Mouse (Mus musculus): Measurements from ENCODE around the gene Hoxc10.

Hoxc10 gene

DNA sequence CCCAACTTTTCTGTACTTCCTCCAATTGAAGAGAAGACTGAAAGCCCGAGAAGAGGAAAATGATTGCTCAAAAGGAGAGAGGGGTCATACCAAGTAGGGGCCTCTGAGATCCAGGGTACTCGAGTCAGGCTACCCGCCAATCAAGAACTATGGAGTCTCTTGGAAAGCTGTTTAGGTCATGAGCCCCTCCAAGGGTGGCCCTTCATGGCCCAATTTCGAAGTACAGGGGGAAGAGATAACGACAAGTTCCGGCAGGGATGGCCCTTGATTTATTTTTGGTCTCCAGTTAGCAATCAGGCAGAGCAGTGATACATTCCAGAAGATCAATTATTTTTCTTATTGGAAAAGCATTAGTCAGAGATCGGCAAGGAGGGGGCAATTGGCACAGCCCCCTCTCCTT lies 25.2 kb downstream of the Hoxc10 start:
- DNase-seq: no peak

DNA sequence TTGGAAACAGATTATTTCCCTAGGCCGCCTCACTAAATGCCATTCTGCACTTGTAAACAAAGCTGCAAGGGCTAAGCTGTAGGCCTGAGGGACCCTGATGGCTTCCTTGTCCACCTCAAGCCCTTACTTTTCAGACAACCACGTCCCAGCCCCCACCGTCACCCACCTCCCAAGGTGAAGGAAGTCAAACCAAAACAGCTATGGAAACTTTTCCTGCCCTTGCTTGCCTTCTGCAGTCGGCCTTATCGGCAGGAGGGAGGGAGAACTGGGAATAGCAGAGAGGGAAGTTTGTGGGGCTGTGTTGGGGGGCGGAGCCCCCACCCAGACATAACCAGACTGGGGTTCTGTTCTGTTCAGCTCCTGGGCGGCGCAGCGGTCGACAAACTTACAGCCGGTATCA lies 25.6 kb downstream of the Hoxc10 start:
- no peak for DNase-seq

DNA sequence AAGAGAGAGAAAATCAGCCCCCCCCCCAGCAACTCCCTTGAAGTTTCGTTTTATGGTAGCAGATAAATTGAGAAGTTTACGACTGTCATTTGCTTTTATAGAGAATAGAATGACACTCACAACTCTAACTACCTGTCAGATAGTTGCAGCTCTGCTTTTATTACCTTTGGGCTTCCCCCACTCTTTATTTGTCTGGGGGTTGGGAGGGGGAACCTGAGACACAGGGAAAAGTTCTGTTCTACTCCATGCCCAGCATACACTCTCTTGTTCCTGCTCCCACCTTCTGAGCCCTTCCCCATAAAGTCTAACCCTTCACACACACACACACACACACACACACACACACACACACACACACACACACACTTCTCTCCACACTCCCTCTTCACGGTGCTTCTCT lies 26.3 kb downstream of the Hoxc10 start:
- DNase-seq: no peak

DNA sequence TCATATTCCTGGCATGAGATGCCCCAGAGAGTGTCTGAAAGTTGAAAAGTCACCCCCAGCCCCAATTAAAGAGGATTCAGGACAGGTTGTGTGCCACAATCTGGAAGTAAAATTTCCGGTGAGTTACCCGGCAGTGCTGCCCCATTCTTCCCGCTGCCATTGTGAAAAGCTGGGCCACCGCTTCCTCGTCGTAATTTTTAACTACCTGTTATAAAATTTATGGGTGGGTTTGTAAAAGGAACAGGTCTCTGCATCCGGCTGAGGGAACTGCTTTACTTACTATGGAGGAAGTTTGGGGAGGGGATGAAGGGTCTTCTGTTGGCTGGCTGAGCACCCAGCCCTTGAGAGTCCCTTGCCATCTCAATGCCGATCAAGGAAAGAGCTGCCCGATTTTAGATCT lies 30.0 kb downstream of the Hoxc10 start:
- DNase-seq: no peak

DNA sequence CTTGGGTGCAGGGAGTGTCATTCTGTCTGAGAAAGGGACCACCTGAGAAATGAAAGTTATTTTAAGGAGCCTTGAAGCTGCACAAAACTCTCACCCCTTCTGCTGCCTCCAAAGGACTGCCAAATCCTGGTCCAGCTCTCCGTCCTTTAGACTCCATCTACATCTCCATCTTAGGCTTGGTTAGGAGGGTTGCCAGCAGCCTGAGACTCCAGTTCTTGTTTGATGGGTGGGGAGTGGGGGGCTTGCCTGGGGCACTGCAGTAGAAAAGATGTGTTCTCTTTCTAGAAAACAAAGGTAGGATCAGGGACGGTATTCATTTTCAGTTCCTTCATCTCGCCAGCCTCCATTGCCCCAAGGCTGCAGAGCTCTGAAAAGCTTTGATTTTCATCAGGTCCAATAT lies 30.8 kb downstream of the Hoxc10 start:
- DNase-seq: no peak

DNA sequence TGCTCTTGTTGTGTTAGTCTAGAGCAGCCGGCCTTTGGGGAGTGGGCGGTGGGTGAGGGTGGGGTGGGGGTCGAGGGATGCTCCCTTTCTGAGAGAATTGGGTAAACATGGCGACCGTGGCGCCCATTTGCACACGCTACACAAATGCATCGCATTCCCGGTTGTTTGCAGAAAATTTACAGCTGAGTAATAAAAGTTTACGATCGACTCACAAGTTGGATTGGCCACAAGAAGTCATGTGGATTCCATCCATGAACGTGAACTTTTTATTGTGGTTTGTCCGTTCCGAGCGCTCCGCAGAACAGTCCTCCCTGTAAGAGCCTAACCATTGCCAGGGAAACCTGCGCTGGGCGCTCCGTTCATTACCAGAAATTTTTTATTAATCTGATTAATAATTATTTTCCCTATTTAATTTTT lies 31.4 kb downstream of the Hoxc10 start, which contains the start of gene Hoxc6:
Hoxc6 (plus strand) TSS at position 319 of the 417 bp plus-strand sequence.
- no peak for DNase-seq

DNA sequence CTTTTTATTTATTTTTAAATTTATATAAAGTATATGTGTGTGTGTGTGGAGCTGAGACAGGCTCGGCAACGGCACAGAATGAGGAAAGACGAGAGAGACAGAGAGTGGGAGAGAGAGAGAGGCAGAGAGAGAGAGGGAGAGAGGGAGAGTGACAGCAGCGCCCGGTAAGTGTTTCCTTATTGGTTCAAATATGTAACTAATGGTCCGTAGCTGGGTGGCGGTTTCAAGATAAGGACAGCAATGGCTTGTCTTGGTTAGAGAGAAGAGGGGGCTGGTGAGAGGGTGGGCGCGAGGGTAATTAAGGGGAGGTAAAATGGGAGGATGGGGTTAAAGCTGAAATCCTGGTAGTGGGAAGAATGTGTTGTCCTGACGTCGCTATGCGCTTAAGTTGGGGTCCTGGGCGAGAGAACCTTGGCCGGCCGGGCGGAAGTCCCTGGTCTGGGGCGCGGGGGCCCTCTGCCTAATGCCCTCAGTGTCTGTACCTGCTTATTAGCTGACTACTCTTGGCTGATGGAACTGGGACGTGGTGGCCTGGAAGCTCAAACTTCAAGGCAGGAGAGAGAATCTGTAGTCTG lies 32.1 kb downstream of the Hoxc10 start:
- no peak for DNase-seq

DNA sequence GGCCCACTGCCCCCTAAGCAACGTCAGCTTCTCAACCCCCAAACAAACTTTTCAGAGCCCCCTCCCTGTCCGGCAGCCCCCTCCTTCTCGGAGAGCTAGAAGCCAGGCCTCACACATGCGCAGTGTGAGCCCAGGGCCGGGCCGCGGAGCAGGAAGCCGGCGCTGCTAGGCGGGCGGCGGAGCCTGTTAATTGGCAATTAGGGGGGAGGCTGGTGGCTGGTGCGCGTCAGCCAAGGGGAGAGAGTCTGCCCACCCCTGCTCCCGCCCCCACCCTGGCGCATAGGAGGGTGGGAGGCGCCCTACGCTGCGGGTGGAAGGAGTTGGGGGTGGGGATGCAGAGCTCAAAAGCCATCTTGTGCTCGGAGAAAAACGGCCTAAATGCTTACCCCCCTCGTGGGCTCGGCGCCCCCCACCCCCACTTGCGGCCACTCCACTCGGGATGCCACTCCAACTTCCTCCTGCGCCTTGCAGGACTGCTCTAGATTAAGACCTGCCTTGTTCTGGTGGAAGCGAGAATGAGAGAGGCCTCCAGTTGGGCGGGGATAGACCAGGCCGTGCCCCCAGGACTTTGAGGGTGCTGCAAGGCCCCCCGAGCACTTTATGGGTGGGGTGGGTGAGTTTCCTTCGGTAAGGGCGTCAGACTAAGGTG lies 32.7 kb downstream of the Hoxc10 start:
- peak; percentile 57 to 65 for DNase-seq

DNA sequence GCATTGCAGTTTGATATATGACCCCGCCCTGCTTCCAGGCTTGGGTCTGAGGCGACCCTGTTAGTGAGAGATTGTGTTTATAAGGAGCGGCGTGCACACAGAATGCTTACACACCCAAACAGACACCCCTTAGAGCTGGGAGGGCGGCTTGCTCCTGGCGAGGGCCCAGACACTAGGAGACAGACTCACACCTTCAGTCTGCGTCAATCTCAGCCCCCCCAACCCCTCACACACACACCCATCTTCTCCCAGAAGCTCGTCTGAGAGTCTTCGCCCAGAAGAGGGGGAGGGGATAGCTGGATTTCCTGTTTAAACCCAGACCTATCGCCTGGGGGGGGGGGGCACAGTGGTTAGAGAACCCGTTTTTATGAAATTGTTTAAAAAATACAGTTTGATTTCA lies 33.4 kb downstream of the Hoxc10 start:
- no peak for DNase-seq

DNA sequence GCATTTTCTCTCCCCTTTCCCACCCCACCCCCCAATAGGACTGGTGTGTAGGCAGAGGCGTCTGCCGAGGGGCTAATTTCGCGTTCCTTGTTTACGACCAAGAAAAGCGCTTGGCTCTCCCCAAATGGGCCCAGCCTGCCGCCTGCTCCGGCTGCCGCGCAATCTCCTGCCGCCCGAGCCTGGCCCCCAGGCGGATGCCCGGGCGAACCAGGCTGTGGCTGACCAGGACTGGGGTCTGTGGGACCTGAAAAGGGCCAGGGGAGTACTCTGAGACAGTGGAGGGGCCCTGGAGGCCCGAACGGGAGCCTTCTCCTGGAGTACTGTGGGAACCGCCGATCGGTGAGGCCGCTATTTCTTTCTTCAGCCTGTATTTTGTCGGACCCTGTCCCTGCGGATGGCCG lies 33.9 kb downstream of the Hoxc10 start:
- no peak for DNase-seq

DNA sequence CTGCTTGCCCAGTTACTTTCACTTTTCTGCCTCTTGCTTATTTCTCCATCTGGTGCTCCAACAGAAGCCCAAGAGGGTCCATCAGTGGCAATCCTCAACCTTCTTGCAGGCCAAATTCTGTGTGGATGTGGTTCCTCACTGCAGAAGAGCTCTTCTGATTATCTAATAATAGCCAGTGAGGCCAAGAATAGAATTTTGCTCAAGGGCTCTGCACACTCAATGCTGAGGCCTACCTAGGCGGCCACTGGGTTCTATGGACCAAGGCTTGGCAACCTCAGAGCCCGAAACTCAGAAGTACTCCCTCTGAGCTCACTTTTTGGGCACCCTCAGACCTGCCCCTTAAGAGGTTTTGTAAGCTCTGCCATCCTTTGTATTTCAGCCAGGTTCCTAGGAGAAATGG lies 34.8 kb downstream of the Hoxc10 start:
- DNase-seq: no peak

DNA sequence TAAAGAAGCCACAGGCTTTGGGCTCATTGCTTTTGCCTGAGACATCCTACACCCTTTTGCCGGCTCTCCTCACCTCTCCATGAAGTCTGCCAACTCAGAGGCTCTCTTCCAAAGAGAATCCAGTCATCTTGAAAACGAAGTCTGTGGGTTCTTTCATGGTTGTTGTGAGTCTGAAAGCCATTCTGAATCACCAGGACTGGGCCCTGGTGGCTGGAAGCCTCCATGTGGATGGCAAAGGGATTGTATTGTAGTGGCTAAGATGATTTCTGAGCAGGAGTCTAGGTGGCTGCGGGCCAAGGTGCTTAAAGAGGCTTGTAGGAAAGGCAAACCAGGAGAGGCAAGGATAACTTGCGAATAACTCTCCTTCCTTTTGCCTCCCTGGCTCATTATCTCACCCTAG lies 35.6 kb downstream of the Hoxc10 start:
- no peak for DNase-seq

DNA sequence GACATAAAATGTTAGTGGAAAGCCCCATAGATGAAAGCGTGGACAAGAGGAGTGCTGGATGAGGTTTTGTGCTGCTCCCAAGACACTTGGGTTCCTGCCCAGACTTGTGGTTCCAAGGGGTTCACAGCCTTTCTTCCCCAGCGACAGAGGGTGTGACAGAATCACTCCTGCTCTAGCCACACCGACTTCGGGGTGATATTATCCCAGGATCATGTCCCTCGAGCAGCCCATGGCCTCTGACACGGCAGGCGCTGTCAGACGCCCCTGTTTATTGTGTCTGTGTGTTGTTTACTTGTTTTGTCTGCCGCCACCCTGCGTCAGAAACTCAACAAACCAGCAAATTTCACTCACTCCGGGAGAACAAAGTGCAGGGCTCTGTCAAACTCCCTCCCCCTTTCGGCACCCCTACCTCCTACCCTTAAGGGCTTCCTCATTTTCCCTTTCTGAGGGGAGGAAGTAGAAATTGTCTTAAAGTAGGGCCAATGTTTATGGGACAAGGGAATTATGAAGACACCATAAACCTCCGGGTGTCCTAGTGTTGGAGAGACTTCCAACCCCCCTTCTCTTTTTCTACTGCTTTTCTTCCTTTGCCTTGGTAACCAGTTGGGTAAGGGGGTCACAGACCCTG lies 36.3 kb downstream of the Hoxc10 start:
- no peak for DNase-seq

DNA sequence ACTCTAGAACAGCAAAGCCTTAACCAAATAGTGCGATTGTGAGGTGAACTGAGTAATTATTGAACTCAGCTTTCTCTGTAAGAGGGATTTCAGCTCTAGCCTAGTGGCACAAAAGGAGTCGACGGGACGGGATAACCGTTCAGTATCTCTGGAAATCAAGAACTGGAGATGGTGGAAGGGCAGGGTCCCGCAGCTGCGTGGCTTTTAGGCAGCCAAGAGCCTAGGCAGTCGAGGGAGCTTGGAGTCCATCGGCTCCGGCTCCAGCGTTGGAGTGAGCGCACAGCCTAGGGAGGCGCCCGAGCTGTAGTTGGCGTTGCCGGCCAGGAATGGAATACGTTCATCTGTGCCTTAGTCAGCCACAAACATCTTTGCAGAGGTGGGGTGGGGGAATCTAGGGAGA lies 38.7 kb downstream of the Hoxc10 start:
- no peak for DNase-seq

DNA sequence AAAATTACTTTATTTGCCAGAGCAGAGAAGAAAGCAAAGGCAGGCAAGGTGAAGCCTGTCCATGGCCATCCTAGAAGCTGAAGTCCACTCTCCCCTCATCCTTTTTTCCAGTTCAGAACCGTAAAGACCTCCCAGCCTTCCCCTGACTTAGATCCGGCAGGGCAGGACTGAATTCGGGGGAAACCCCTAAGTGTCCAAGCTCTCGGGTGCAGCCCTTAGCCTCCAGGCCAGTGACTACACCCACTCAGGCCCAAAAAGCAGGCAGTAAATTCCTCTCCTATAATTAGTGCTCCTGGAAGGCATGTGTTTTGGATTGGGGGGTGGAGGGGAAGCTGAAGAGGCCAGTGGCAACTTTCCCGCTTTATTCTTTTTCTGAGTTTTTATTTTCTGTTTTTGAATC lies 39.2 kb downstream of the Hoxc10 start:
- no peak for DNase-seq

DNA sequence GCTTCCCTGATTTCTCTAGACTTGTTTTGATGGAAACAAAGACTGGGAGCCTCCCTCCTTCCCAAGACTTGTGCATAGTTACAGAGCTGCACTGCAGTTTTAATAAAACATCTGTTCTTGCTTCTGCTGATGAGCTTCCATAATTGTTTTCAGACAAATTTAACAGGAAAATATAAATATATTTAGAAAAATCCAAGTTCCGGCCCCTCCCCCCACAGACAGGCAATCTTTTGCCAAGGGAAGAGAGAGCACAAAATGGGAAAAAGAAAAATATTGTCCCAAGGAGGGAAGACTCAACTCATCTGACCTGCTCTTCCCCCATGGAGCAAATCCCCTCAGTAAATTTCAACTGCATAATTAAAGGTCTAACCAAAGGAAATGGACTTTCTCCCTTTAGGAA lies 39.7 kb downstream of the Hoxc10 start:
- no peak for DNase-seq

DNA sequence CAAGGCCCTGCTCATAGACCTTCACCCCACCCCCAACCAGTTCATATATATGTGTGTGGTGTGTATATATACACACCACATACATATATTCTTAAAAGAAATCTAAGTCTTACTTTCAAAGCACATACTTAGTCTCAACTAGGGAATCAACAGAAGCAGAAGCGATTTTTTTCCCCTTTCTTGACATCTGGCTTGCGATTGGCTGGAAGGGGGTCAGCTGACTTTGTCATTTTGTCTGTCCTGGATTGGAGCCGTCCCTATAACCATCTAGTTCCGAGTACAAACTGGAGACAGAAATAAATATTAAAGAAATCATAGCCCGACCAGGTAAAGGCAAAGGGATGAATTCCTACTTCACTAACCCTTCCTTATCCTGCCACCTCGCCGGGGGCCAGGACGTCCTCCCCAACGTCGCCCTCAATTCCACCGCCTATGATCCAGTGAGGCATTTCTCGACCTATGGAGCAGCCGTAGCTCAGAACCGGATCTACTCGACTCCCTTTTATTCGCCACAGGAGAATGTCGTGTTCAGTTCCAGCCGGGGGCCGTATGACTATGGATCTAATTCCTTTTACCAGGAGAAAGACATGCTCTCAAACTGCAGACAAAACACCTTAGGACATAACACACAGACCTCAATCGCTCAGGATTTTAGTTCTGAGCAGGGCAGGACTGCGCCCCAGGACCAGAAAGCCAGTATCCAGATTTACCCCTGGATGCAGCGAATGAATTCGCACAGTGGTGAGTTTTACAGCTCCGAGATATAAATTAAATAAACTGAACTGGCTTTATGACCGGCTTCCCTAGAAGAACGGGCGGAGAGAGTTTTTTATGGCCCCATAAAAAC lies 42.9 kb downstream of the Hoxc10 start:
- no peak for DNase-seq

DNA sequence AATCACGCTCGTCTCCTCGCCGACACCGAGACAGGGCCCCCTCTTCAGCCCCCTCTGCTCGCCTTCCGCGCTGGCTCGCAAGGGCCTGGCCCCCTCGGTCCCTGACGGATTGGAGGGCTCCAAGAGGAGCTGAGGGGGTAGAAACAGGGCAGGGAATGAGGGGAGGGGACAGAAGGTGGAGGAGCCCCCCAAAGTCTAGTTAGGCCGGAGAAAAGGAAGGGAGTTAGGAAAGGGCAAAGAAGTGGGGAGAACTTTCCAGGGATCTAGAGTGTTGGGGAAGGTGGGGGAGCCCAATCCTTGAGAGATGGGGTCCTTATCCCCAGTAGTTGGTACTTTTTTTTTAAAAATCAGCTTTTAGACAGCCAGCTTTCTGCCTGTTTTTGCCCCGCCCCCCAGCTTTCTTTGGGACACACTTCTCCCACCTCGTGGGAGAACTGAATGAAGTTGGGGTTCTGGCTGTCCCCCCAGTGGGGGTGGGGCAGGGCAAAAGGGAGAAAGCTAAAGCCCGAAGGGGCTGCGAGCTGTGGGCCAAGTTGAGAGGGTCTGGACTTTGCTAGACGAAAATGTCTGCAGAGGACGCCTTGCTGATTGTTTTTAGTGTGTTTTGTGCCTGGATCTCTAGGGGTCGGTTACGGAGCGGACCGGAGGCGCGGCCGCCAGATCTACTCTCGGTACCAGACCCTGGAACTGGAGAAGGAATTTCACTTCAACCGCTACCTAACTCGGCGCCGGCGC lies 43.7 kb downstream of the Hoxc10 start:
- DNase-seq: no peak

DNA sequence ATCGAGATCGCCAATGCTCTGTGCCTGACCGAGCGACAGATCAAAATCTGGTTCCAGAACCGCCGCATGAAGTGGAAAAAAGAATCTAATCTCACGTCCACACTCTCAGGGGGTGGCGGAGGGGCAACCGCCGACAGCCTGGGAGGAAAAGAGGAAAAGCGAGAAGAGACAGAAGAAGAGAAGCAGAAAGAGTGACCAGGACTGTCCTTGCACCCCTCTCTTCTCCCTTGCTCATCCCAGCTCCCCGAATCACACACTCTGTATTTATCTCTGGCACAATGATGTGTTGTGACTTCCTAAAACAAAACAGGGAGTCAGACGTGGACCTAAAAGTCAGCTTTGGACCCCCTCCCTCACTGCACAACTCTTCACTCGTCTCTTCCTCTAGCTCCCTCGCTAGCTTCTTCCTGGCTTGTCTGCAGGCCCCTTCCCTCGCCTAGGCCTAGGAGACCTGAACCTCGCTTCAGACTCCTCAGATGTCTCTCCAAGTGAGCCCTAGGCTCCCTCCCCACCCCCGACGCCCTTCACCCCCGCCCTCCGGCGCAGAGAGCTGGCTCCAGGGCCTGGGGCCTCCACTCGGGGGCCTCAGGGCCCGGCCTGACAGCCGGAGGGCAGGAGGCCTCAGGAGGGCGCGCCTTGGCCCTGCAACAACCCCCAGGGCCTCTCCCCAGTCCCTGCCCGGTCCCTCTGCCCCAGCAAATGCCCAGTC lies 44.4 kb downstream of the Hoxc10 start:
- DNase-seq: no peak

DNA sequence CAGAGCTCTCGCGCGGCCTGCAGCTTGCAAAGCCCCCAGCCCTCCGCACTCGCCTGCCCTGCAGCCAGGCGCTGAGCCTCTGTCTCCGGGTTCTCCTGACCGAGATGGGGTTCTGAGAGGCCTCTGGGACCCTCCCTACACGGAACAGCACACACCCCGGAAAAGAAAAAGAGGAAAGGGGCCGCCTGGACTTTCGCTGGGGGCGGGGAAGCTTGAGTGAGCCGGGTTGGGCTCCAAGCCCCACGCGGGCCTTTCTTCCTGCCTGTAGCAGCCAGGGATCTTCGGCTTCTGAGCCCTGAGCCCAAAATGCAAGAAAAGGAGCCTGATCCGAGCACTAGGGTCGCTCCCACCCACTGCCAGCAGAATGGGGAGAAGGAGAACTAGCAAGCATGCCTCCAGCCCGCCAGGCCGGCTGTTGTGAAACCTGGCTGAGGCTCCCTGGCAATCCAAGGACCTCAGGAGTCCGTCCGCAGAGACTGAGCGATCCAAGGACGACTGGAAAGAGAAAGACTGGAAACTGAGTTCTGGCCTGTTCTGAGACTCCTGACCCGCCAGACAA lies 45.4 kb downstream of the Hoxc10 start:
- DNase-seq: no peak

DNA sequence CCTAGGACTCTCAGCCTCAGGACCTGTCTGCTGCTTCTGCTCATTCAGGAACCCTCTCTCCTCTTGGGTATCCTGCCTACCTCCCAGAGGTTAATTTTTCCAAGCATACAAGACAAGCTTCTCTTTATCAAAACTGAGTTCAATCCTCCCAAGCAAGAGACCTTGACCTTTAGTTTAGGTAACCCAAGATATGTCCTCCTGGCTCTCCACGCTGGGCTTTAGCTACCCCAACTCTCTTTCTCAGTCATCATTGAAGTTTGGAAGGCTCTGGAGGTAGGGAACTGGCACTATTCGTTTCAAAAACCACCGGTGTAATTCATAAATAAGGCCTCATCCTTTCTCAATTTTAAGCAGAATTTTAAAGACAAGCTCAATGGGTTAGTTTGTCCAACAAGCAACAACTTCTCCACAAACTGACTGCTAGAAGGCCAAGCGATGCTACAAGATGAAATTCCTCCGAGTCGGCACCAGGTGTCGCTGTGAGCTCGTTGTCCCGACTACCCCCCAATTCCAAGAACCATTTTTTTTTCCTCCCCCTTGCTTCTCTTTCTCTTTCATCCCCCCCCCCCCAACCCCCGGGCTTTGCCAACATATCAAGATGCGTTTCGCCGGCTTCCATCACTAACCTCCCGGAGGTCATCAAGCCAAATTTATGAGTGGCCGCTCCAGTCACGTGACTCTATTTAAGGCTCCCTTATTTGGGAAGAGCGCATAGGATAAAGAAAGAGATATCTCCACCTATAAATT lies 46.8 kb downstream of the Hoxc10 start:
- peak; percentile 56 to 57 for DNase-seq
